17 mouse cellular contexts compared by ENCODE assay signal in genomic region chr9:92207757-92208156, GRCm38 (mm10). TPM values are rescaled to one million over a fixed set of nuclear protein-coding genes. Genes with fewer than 3 reads are reported as not detected.
A peak's percentile ranks its signal among the peaks of the same experiment; 100 is the strongest.
DNase-seq lines count a peak whose midpoint lies in the region; ATAC-seq and TF ChIP-seq lines count a peak whose summit lies in the region.
"Had no signal": no experiment of that assay in that cellular context is flagged by ENCODE, and none has a peak within 500 bp of the region (broad histone marks: within the 10 kb centered on the region; RNA-seq: fewer than 3 reads in every experiment).

No protein-coding gene starts in this region.

- no peak overlapping the region for H3K9ac ChIP-seq in intestine, postnatal 0 days (ENCODE audit: low read depth, low read length)
- H3K9ac ChIP-seq in intestine, embryonic 16.5 days (ENCODE audit: low read depth, low read length): no peak overlapping the region
- H3K9ac ChIP-seq in hindbrain, embryonic 13.5 days: no peak overlapping the region
- H3K9ac ChIP-seq: forebrain, embryonic 13.5 days; hindbrain, embryonic 14.5 days; limb, embryonic 13.5 days had no signal

- H3K4me1 ChIP-seq in intestine, postnatal 0 days (replicated peaks; ENCODE audit: control insufficient read depth, insufficient read depth, low read length): no peaks in the 10 kb centered on the region
- H3K4me1 ChIP-seq in intestine, embryonic 16.5 days (ENCODE audit: control insufficient read depth, insufficient read depth, low read length): peaks cover 3% of the 10 kb centered on the region; the same call in 1 of the 2 replicates
- H3K4me1 ChIP-seq in hindbrain, embryonic 13.5 days (replicated peaks): no peaks in the 10 kb centered on the region
- H3K4me1 ChIP-seq: forebrain, embryonic 13.5 days; limb, embryonic 13.5 days had no signal

- H3K27ac ChIP-seq in intestine, postnatal 0 days (ENCODE audit: low read depth, low read length): no peak overlapping the region
- H3K27ac ChIP-seq in intestine, embryonic 16.5 days (ENCODE audit: low read length): no peak overlapping the region
- no peak overlapping the region for H3K27ac ChIP-seq in hindbrain, embryonic 13.5 days
- H3K27ac ChIP-seq: forebrain, embryonic 13.5 days; hindbrain, embryonic 14.5 days; limb, embryonic 13.5 days had no signal

- H3K4me2 ChIP-seq in intestine, postnatal 0 days (replicated peaks; ENCODE audit: low read depth): peak overlapping the region; percentile 37; the same call in 1 of the 2 replicates
- no peak overlapping the region for H3K4me2 ChIP-seq in intestine, embryonic 16.5 days (ENCODE audit: low read depth, low read length)
- H3K4me2 ChIP-seq in hindbrain, embryonic 13.5 days: no peak overlapping the region
- H3K4me2 ChIP-seq: forebrain, embryonic 13.5 days; hindbrain, embryonic 14.5 days; limb, embryonic 13.5 days; midbrain, embryonic 11.5 days had no signal

- H3K36me3 ChIP-seq in intestine, postnatal 0 days (ENCODE audit: control insufficient read depth, insufficient read depth): no peaks in the 10 kb centered on the region
- H3K36me3 ChIP-seq in intestine, embryonic 16.5 days (ENCODE audit: control insufficient read depth, insufficient read depth, low read length): no peaks in the 10 kb centered on the region
- no peaks in the 10 kb centered on the region for H3K36me3 ChIP-seq in hindbrain, embryonic 13.5 days
- H3K36me3 ChIP-seq: limb, embryonic 13.5 days had no signal

- WGBS in intestine, postnatal 0 days: 86% methylated on average over 8 of the region's 8 CpGs
- WGBS in intestine, embryonic 16.5 days: 80% methylated on average over 8 of the region's 8 CpGs
- WGBS in hindbrain, embryonic 13.5 days: 79% methylated on average over 8 of the region's 8 CpGs

- H3K27me3 ChIP-seq in intestine, postnatal 0 days (replicated peaks; ENCODE audit: control insufficient read depth, insufficient read depth, low read length): no peaks in the 10 kb centered on the region
- H3K27me3 ChIP-seq in intestine, embryonic 16.5 days (replicated peaks; ENCODE audit: control insufficient read depth, insufficient read depth, low read length): no peaks in the 10 kb centered on the region
- H3K27me3 ChIP-seq in hindbrain, embryonic 13.5 days: no peaks in the 10 kb centered on the region
- H3K27me3 ChIP-seq: forebrain, embryonic 13.5 days; limb, embryonic 13.5 days; Patski had no signal

- no peak overlapping the region for H3K4me3 ChIP-seq in intestine, postnatal 0 days (ENCODE audit: low read depth, low read length)
- H3K4me3 ChIP-seq in intestine, embryonic 16.5 days (ENCODE audit: low read length): no peak overlapping the region
- H3K4me3 ChIP-seq in hindbrain, embryonic 13.5 days: no peak overlapping the region
- H3K4me3 ChIP-seq: forebrain, embryonic 13.5 days; limb, embryonic 13.5 days had no signal

- no peak for TF ChIP-seq CTCF in intestine, postnatal 0 days (IDR thresholded peaks at IDR 0.05; ENCODE audit: low read depth)

- no peaks in the 10 kb centered on the region for H3K9me3 ChIP-seq in intestine, postnatal 0 days (ENCODE audit: control insufficient read depth)
- no peaks in the 10 kb centered on the region for H3K9me3 ChIP-seq in intestine, embryonic 16.5 days (ENCODE audit: control insufficient read depth, low read length)
- H3K9me3 ChIP-seq in hindbrain, embryonic 13.5 days: no peaks in the 10 kb centered on the region
- H3K9me3 ChIP-seq: forebrain, embryonic 13.5 days; limb, embryonic 13.5 days had no signal

- ATAC-seq in intestine, postnatal 0 days: no peak
- ATAC-seq in intestine, embryonic 16.5 days: no peak
- ATAC-seq in CD4-positive, CD25-positive, alpha-beta regulatory T cell, adult 4 months: peak; percentile 40
- ATAC-seq in hindbrain, embryonic 13.5 days (ENCODE audit: low FRiP score): no peak
- ATAC-seq: Patski had no signal

- peak; percentile 2 for DNase-seq in cerebellum, adult 11-12 months
- DNase-seq in cerebellum, adult 11 months: no peak
- peak; percentile 7 for DNase-seq in cerebellum, adult 9-11 months
- DNase-seq in embryo, embryonic 11 days: no peak

RNA-seq across cellular contexts. Expression of gene Plscr5, which starts 15.0 kb away (rescaled TPM):
- not detected in 2 replicates for polyA plus RNA-seq in intestine, postnatal 0 days (2015; fragmentation: Nextera tagmentation; extraction: Ambion mirVana)
- polyA plus RNA-seq in intestine, embryonic 16.5 days (2015; fragmentation: Nextera tagmentation; extraction: Ambion mirVana): not detected in 2 replicates
- polyA plus RNA-seq in CD4-positive, CD25-positive, alpha-beta regulatory T cell, adult 4 months (2017; shearing (Covaris generic)): not detected
- 0.14 and 0.32 TPM in 2 replicates for polyA plus RNA-seq in hindbrain, embryonic 13.5 days (2015; fragmentation: Nextera tagmentation; extraction: Ambion mirVana)
- polyA plus RNA-seq: embryonic facial prominence, embryonic 14.5 days; gonadal fat pad, adult 2 months; kidney, embryonic 14.5 days; limb, embryonic 13.5 days; midbrain, embryonic 11.5 days; neural tube, embryonic 11.5 days; Patski had no signal

RNA-seq across cellular contexts. Expression of gene Plscr1, which starts 41.8 kb away (rescaled TPM):
- polyA plus RNA-seq in intestine, postnatal 0 days (2015; fragmentation: Nextera tagmentation; extraction: Ambion mirVana): 152 TPM in 2 replicates
- 129 and 139 TPM in 2 replicates for polyA plus RNA-seq in intestine, embryonic 16.5 days (2015; fragmentation: Nextera tagmentation; extraction: Ambion mirVana)
- polyA plus RNA-seq in CD4-positive, CD25-positive, alpha-beta regulatory T cell, adult 4 months (2017; shearing (Covaris generic)): 10 to 100 TPM; 61.4 to 75.7 TPM
- polyA plus RNA-seq in hindbrain, embryonic 13.5 days (2015; fragmentation: Nextera tagmentation; extraction: Ambion mirVana): 10.3 and 11.2 TPM in 2 replicates

Comparison
In these comparisons a context has a peak if more than half of its experiments do, and no peak if none do; other contexts are left out.
1. DNase-seq: peak in cerebellum, adult 11-12 months (single experiment) and cerebellum, adult 9-11 months (single experiment); none in cerebellum, adult 11 months (single experiment) and embryo, embryonic 11 days (single experiment).